Mouse (Mus musculus): ENCODE measurements around the gene Rims3. TPM values are rescaled to one million over a fixed set of nuclear protein-coding genes. Genes with fewer than 3 reads are reported as not detected.

Rims3 gene
- 100 to 1,000 TPM; 175 to 181 TPM for total RNA-seq (2021)
- long read RNA-seq, experiment 1, full-length matches to known transcripts, result 200 of 296 reads
- long read RNA-seq, experiment 1, partial matches to known transcripts, result 82 of 296 reads
- long read RNA-seq, experiment 1, other reads (novel, unspliced or antisense), result 14 of 296 reads
- long read RNA-seq, experiment 2, full-length matches to known transcripts, result 187 of 281 reads
- long read RNA-seq, experiment 2, partial matches to known transcripts, result 13 of 281 reads
- long read RNA-seq, experiment 2, other reads (novel, unspliced or antisense), result 81 of 281 reads

GRCm38 (mm10) chr4:120854588-120855319 is at the start of gene Rims3:
Rims3 (plus strand) TSS chr4:120854816.
- peak within 1 kb of the TSS; percentile 82 for H3K27ac ChIP-seq
- TF ChIP-seq CTCF (IDR thresholded peaks at IDR 0.05), result no peak

GRCm38 (mm10) chr4:120805816-120806215 is 48.8 kb upstream of the Rims3 start:
- no peak for DNase-seq (ENCODE audit: extremely low spot score in 1 of 2, low spot score in 2 of 2)
- no peak for TF ChIP-seq CTCF (IDR thresholded peaks at IDR 0.05)
- Histone ChIP-seq H3K4me3 (no peak overlapping the region), H3K27ac (no peak overlapping the region)
- intact Hi-C loops (cut with DNase I), result no loop called here

More at GRCm38 (mm10) chr4:120854588-120855319, at the start of gene Rims3:
- DNase-seq (ENCODE audit: extremely low spot score in 1 of 2, low spot score in 2 of 2), result peak; percentile 61 to 76
- H3K4me3 ChIP-seq, result peak within 1 kb of the TSS; percentile 72
- intact Hi-C loops (cut with DNase I), result no loop called here

- Histone ChIP-seq H3K4me3 (peak overlapping the region; percentile 67), H3K27ac (peak overlapping the region; percentile 84)
- no peak for DNase-seq (ENCODE audit: extremely low spot score in 1 of 2, low spot score in 2 of 2)
- TF ChIP-seq CTCF (IDR thresholded peaks at IDR 0.05), result no peak
- intact Hi-C loops (cut with DNase I), result no loop called here
These were observed 40.9 kb upstream of the Rims3 start for GRCm38 (mm10) chr4:120813762-120814161.

DNA sequence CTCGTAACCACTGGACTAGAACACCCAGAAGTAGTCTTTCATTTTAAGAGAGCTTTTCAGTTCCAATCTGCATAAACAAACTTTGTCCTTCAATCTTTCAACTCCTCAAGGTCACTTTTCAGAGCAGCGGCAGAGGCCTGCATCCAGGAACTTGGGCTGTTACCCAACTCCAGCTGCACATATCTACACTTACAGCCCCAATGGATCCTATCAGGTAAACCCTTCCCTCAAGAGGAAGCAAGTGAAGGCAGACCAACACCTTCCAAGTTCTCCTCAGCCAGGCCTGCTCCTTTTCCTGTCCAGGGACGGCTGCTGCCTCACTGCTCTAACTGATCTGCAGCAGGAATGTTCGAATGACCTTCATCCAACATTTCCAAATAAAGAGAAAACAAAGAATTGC is 40.4 kb upstream of the Rims3 start:
- no peak for TF ChIP-seq CTCF (IDR thresholded peaks at IDR 0.05)
- H3K27ac ChIP-seq, result peak overlapping the region; percentile 84
- intact Hi-C loops (cut with DNase I), result no loop called here
- DNase-seq (ENCODE audit: extremely low spot score in 1 of 2, low spot score in 2 of 2), result no peak
- peak overlapping the region; percentile 67 for H3K4me3 ChIP-seq

DNA sequence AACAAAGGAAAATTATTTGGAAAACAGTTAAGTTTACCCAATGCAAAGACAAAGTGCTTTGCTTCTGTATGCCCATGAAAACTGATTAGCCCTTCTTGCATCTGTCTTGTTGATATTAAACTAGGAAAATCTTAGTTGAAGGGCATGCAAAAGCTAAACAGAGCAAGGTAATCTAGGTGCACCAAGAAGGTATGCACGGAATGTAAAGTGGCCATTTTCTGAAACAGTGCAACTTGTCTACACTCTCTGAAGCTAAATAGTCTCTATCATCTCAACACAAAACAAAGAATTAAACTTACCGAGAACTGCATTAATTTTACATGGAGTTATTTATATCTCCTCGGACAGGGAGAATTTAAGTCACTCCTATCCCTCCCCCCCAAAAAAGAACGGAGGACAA is 39.5 kb upstream of the Rims3 start:
- peak overlapping the region; percentile 67 for H3K4me3 ChIP-seq
- peak overlapping the region; percentile 84 for H3K27ac ChIP-seq
- intact Hi-C loops (cut with DNase I), result no loop called here
- no peak for DNase-seq (ENCODE audit: extremely low spot score in 1 of 2, low spot score in 2 of 2)
- no peak for TF ChIP-seq CTCF (IDR thresholded peaks at IDR 0.05)

DNA sequence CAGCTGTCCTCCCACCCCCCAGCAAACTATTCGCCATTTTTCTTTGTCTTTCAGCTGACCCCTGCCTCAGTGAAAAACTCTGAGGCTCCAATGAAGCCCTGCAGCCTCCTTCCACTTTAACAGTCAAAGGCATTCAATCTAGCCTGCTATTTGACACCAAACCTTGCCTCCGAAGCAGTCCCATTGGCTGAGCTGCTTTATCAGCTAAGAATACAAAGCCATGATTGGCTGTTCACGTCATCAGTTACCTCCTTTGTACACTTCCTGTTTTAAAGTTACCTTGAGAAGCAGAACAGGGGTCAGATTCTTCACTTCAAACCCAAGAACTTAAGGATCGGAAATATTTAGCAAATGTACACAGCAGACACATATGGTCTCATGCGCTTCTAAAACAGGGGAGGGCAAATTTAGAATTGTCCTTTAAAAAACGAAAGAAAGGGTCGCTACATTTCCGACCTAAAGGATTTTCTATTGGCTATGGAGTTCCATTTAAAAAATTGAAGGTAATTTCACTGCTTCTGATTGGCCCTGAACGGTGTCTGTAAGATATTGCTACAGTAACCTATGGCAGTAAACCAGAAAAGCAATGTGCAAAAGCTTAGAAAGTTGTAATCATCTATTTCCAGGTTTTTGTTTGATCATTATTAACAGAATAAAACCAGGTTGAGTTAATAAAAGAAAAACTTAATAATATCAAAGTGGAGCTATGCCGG is 38.8 kb upstream of the Rims3 start:
- intact Hi-C loops (cut with DNase I), result no loop called here
- DNase-seq (ENCODE audit: extremely low spot score in 1 of 2, low spot score in 2 of 2), result peak; percentile 62 to 73
- peak overlapping the region; percentile 67 for H3K4me3 ChIP-seq
- H3K27ac ChIP-seq, result peak overlapping the region; percentile 84
- no peak for TF ChIP-seq CTCF (IDR thresholded peaks at IDR 0.05)

GRCm38 (mm10) chr4:120817002-120817774 is 37.4 kb upstream of the Rims3 start:
- intact Hi-C loops (cut with DNase I), result no loop called here
- no peak overlapping the region for H3K4me3 ChIP-seq
- peak overlapping the region; percentile 57; the same call in 1 of the 2 replicates for H3K27ac ChIP-seq
- TF ChIP-seq CTCF (IDR thresholded peaks at IDR 0.05), result no peak
- DNase-seq (ENCODE audit: extremely low spot score in 1 of 2, low spot score in 2 of 2), result no peak

DNA sequence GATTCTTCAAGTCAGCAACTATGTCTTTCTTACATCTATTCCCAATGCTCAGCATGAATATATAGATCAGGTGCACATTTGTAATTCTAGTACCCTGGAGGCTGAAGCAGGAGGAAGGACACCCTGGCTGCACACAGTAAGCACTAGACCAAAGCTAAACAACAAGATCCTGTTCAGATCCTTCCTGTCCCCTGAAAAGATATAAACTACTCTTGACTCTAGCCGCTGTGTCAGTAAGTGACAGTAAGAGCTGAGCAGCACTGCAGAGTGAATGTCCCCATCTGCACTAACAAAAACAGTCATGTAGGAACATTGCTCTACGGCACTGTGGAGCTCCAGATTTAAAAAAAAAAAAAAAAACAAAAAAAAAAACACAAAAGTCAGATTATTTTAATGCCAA is 36.7 kb upstream of the Rims3 start:
- intact Hi-C loops (cut with DNase I), result no loop called here
- no peak for DNase-seq (ENCODE audit: extremely low spot score in 1 of 2, low spot score in 2 of 2)
- TF ChIP-seq CTCF (IDR thresholded peaks at IDR 0.05), result no peak
- Histone ChIP-seq H3K27ac (no peak overlapping the region; the same call in 1 of the 2 replicates), H3K4me3 (no peak overlapping the region)

DNA sequence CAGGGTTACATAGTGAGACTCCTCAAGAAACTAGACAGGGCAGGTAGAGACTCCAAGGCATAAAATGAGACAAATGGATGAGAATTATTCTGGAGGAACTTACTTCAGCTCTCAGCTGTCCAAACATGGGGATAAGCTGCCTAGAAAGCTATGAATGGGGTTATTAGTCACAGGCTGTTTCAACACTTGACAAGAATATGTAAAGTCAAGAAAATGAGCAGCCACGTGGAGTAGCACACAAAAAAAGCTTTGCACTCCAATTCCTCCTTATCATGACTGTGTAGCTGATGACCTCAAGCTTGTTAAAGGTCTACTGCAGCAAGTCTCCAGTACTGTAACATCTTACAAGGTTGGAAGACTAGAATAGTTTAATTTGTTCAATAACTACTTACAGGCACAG is 35.3 kb upstream of the Rims3 start:
- no peak overlapping the region for H3K27ac ChIP-seq
- intact Hi-C loops (cut with DNase I), result no loop called here
- H3K4me3 ChIP-seq, result no peak overlapping the region
- DNase-seq (ENCODE audit: extremely low spot score in 1 of 2, low spot score in 2 of 2), result no peak
- no peak for TF ChIP-seq CTCF (IDR thresholded peaks at IDR 0.05)

GRCm38 (mm10) chr4:120819871-120820270 is 34.7 kb upstream of the Rims3 start:
- intact Hi-C loops (cut with DNase I), result no loop called here

GRCm38 (mm10) chr4:120822191-120822911 is 32.3 kb upstream of the Rims3 start:
- intact Hi-C loops (cut with DNase I), result no loop called here
- no peak for TF ChIP-seq CTCF (IDR thresholded peaks at IDR 0.05)
- Histone ChIP-seq H3K27ac (no peak overlapping the region), H3K4me3 (no peak overlapping the region)
- DNase-seq (ENCODE audit: extremely low spot score in 1 of 2, low spot score in 2 of 2), result no peak

More at GRCm38 (mm10) chr4:120819871-120820270, 34.7 kb upstream of the Rims3 start:
- Histone ChIP-seq H3K4me3 (no peak overlapping the region), H3K27ac (no peak overlapping the region)
- no peak for DNase-seq (ENCODE audit: extremely low spot score in 1 of 2, low spot score in 2 of 2)
- no peak for TF ChIP-seq CTCF (IDR thresholded peaks at IDR 0.05)
